Mouse (Mus musculus) kidney, postnatal 10 days (tissue): ENCODE data around the gene Slc16a8.
"Not testable (repeated sequence)": the region's sequence is repeated elsewhere in the genome, so short reads cannot be mapped to it uniquely, and the experiment has no call there.

Source experiments
- DNase-seq: peaks from one replicate; pipeline ENCODE4 v3.0.0; 2021; ENCODE audit warnings: mixed read lengths

The Slc16a8 gene

GRCm38 (mm10) chr15:79262375-79262774, 7.8 kb upstream of the Slc16a8 start:
- DNase-seq: peak; percentile 63

DNA sequence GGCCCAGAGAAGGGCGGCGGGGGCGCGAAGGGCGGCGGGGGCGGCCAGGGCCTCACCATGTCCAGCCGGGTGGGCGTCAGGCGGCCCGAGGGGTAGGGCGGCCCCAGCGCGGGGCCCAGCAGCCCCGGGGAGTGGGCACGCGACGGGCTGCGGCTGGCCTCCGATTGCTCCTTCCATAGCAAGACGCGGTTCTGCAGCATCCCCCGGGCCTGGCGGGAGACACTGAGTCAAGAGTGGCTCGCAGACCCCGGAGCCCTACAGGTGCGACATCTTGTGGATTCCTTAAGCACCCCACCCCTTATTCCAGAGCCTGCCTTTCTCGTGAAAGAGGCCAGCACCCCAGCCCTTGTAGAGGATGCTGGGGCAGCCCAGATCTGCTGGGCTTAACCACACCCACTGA, 7.2 kb upstream of the Slc16a8 start:
- peak; percentile 39 for DNase-seq

GRCm38 (mm10) chr15:79261095-79261725, 6.6 kb upstream of the Slc16a8 start:
- DNase-seq: peak; percentile 67

GRCm38 (mm10) chr15:79258521-79258920, 4.0 kb upstream of the Slc16a8 start:
- DNase-seq: peak; percentile 85

GRCm38 (mm10) chr15:79252580-79252979, 2.0 kb downstream of the Slc16a8 start:
- no peak for DNase-seq

DNA sequence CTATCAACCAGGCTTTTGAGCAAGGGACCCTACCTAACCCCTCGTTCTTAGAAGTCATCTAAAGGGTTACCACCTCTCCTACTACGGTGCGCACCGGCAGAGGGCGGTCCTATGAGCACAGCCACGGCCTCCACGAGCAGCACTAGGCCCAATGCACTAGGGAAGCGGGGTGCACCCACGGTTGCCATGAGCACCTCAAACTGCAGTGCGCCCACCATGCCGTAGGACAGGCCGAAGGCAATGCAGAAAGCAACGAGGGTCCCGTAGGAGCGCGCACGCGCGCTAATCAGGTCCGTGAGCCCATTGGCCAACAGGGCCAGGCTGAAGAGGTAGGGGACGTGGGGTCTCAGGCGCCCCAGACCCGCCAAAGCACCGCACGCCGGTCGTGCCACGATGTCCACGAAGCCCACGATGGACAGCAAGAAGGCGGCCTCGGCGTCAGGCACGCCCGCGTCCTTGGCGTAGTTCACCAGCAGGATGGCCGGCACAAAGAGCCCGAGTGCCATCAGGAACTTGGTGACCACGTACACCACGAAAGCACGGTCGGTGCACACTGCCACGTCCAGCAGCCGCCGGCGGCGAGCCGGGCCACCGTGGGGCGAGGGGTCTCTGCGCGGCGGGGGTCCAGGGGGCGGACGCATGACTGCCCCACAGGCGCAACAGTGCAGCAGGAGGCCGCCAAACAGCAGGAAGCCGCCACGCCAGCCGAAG, 2.6 kb downstream of the Slc16a8 start:
- DNase-seq: peak; percentile 43

DNA sequence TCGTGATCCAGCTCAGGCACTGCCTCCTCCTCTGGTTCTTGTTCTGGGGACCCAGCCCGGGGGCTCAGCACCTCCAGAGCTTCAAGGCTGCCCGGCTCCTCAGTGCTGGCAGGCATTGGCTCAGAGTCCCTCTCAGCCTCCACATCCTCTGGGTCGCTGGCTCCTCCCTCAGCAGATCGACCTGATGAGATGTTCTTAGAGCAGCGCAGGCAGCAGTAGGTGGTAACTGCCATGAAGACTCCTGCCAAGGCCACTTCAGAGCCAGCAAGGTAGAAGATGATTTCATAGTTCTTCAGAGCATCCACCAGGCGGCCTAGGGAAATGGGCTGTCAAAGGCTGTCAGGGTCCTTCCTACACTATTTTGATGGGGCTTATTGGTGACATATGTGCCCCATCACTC, 3.4 kb downstream of the Slc16a8 start:
- no peak for DNase-seq

- DNase-seq: no peak
Measured at GRCm38 (mm10) chr15:79250236-79250635, 4.3 kb downstream of the Slc16a8 start.

DNA sequence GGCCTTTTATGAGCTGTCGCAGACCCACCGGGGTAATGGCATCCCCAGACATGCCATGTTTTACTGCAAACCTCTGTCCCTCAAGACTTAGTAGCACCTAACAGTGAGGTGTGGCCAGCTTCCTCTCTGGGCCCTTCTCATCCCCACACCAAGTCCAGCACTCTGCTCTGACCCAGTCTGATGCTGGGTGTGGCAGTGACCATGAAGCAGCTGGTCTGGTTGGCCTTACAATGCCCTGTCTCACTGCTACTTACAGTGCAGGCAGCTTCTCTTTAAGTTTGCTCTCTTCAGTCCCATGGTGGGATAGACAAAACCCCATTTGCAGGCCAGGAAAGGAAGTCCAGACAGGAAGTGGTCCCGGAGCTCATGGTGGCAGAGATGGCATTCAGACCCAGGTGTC, 9.2 kb downstream of the Slc16a8 start:
- no peak for DNase-seq

DNA sequence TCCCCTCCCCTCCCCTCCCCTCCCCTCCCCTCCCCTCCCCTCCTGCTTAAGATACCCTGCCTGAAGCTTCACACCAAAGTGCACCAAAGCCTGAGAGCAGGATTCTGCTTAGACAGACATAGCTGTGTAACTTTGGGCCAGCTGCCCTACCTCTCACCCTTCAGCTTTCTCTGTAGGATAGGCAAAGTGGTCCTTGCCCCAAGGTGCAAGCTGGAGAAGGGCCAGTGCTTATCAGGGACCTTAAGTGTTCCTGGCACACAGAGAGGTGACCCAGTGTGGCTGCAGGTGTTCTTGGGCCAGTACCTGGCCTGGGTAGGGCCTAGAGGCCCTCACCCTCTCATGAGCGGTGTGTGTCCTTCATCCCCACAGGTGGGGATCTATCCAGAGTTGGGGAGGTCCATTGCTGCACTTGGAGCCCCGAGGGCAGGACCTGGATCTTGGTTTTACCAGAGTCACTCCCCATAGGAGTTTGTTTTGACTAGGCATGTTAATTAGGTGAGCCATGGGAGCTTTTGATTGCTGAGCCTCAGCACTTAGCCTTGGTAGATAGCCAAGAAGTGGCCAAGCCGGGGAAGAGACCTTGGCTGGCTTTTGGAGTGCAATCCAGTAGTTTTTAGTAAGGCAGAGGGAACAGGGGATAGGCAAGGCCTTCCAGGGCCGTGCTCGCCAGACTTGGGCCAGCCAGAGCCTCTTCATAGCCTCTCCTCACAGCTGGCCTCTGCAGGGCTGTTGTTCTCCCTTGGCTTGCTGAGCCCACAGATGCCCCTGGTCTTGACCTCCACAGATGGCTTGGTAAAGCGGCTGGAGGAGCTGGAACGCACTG, 10.3 kb downstream of the Slc16a8 start:
- no peak for DNase-seq

GRCm38 (mm10) chr15:79243234-79244042, 11.1 kb downstream of the Slc16a8 start:
- DNase-seq: peak; percentile 97

DNA sequence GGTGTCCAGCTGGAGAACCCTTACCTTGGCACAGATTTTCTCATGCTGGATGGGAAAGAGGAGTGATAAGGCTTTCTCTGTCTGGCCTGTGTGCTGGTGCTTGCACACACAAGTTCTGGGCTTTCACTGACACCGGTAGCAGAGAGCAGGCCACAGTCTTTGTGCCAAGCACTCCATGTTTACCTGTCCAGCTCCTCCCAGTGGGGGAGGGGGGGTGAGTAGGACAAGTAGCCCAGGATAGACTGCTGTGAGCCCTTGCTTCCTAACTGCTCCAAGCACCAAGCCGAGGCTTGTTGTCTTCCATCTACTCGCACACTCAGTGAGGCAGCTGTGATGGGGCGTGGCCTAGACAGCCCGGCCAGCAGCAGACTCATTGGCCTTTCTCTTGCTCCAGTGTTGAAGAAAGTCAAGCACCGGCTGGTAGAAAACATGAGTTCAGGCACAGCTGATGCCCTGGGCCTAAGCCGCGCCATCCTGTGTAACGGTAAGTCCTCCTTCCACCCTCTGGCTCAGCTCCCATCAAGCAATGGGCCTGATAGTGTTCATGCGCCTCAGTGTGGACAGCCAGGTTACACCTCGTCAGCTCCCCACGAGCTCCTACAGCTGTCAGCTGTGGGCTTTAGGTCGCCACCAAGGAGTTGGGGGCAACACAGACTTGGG, 11.9 kb downstream of the Slc16a8 start:
- no peak for DNase-seq

DNA sequence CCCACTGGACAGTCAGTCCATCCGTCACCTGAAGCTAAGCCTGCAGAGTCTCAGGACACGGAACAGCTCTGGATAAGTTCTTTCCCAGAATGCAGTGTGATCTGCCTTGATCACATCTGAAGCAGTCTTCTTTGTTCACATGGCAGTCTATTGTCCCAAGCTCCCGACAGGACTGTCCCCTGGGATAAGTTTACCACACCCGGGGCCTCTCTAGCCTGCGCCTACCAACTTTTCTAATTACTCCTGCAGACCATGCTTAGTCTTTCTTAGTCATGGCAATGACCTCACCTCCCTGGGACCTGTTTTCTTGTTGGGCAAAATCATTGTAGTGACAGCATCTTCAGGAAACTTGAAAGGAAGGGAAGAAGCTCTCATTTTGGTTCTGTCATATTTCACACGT, 16.5 kb downstream of the Slc16a8 start:
- no peak for DNase-seq

DNA sequence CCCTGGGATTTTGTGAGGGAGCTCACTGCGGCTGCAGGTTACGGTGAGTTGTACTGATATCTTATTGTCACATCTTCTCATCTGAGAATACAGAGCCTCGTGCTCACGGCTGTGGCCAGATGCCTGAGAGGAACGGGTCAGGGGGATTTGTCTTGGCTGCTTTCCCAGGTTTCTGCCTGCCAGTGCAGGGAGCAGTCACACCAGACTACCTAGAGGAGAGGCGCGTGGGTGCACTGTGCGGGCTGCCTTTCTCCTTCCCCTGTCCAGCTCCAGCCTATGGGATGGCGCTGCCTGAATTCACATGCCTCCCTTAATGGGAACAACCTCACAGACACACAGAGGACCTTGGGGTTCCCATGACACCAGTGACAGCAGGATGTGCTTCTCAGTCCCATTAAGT, 19.3 kb downstream of the Slc16a8 start:
- no peak for DNase-seq

DNA sequence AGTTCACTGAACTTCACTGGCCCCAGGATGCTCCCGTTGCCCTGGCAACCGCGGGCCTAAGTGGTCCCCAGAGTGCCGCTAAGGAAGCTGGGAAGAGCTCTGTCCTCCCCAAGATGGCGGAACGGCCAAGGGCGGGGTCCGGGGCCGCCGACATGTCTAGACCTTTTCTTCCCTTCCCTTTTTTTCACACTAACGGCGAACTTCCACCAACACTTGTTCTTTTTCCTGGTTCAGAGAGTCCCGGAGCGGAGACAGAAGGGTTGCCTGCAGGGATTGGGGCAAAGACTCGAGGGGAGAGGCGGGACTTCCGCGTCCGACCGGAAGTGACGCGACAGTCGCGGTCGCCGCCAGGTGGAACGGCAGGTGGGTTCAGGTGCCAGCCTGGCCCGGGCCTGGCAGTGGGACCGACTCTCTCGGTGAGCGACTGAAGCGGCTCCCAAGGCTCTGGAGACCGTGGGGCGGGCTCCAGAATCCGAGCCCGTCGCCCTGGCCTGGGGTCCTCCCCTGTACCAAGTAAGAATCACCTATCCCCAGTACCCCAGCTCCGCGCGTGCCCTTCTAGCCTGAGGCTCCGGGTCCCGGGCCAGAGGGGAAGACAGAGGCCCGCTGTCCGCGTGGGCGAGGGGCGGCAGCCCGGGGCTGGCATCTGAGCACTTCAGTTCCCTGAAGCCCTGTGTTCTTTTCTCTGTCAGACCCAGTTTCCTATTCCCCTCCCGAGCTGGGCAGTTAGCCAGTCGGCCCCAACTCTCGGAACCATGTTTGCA, 25.3 kb downstream of the Slc16a8 start, which contains the start of the genes Pick1 and Gm49486:
Gene Pick1 (plus strand): TSS at position 116 of the 764 bp plus-strand sequence.
Gene Gm49486 (plus strand): TSS at position 334 of the 764 bp plus-strand sequence.
- peak; percentile 93 for DNase-seq

GRCm38 (mm10) chr15:79225780-79226179, 28.8 kb downstream of the Slc16a8 start:
- not testable (repeated sequence) for DNase-seq

- DNase-seq: peak; percentile 90
Measured at GRCm38 (mm10) chr15:79224685-79225084, 29.9 kb downstream of the Slc16a8 start.

DNA sequence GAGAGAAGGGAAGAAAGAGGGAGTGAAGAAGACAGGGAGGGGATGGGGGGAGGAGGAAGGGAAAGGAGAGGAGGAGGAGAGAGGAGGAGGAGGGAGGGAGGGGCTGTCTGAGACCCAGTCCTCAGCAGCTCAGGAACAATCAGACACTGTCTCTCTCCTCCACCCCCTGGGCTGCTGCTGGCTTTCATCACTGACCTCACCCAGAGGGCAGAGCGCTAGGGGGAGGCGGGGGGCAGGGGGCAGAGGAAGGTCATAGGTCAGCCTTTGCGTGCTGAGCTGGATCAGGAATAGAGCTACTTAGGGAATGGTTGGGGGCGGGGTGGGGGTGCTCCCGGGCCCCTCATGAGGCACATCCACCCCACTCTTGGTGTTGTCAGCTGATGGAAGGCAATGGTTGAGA, 30.9 kb downstream of the Slc16a8 start:
- DNase-seq: no peak

GRCm38 (mm10) chr15:79219572-79219971, 35.0 kb downstream of the Slc16a8 start:
- peak; percentile 74 for DNase-seq

DNA sequence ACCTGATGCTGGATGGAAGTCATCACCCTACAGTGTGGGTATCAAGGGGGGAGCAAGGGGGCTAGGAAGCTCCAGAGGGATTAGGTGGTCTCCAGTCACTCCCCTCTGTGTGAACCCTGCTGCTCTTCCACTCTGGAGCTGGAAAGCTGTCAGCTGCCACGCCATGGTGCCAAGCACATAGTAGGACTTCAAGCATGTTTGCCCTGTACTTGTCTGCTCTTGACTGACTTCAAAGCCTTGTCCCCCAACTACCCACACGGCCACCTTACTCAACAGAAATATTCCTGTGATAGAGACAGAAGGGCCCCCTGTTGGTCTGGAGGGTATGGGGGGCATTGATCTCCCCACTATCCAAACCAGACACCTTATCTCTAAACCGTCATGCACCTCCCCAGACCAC, 38.4 kb downstream of the Slc16a8 start:
- no peak for DNase-seq

- peak; percentile 45 for DNase-seq
Measured at GRCm38 (mm10) chr15:79213591-79213990, 41.0 kb downstream of the Slc16a8 start.
